Mouse (Mus musculus): Measurements from ENCODE around the gene Snrpc.

Gene Snrpc

DNA sequence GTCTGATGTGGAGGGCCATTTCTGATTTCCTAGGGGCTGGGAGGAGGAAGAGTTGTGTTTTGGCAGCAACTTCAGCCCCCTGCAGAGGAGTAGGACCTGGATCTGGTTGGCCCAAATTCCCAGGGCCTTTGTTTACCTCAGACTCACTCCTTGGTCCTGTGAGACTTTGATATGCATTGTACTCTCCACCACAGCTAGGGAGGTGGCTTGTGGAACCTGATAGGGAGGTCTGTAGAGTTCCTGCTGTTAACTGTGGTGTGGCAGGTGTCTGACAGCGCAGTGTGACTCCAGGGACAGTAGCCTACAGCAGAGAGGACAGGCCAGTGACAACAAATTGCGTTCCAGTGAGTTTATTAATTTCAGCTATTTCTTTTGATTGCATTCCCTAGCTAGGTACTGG is 21.2 kb downstream of the Snrpc start:
- DNase-seq (ENCODE audit: low spot score in 2 of 2), result no peak

DNA sequence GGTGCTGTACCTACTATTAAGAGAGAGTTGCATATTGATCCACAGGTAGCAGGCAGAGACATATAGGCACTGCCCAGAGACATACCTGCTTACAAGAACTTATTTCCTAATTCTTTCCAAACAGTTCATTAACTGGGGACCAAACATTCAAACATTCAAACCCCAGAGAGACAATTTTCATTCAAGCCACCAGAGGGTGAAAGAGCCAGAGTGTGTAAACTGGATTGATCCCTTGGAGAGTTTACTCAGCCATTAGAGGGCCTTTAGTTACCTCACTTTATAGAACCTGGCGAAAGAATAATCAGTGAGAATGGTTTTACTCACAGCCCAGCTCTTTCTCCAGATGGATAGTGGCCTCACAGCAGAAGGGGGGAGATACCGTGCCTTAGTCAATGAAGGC is 27.5 kb downstream of the Snrpc start:
- DNase-seq (ENCODE audit: low spot score in 2 of 2), result no peak

DNA sequence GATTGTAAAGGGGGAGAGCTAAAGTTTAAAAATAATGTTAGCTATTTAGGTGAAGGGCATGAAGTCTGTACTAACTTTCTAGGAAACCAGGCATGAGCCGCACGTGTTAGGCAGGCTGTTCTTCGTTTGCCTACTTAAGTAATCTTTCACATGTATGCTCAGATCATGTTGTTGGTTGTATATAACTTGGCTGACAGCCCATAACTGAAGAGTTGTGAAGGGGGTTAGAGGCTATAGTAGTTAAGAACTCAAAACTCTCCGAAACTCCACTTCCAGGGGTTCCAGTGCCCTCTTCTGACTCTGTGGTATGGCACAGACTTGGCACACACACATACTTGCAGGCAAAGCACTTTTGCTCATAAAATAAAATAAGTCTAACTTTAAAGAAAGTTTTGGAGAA is 28.8 kb downstream of the Snrpc start:
- DNase-seq (ENCODE audit: low spot score in 2 of 2), result no peak

DNA sequence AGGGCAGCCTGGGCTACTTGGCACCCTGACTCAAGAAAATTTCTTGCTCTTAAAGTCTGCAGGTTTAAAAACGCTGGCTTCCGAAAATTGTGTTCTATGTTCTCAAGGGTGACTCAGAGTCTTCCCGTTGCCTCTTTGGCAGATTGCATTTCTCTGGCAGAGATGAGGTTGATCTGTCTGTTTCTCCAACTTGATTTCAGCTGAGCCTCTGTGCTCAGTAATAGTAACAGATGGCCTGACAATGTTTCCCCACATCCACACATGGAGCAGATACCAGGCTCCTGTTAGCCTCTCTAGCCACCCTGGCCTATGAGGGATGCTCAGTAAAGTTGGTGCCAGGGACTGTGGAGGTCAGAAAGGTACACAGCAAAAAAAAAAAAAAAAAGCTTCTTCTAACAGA is 33.9 kb downstream of the Snrpc start:
- DNase-seq (ENCODE audit: low spot score in 2 of 2), result no peak

DNA sequence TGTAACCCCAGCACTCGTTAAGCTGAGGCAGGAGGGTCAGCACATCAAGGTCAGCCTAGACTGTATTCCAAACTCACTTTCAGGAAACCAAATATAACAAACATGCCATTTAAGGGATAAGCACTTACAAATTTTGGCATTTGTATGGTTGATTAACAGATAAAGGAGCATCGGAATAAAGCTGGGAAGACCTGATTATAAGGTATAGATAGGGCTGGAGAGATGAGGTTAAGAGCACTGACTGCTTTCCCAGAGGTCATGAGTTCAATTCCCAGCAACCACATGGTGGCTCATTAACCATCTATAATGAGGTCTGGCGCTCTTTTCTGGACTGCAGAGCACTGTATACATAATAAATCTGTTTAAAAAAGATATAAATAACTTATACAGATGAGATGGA is 35.6 kb downstream of the Snrpc start:
- no peak for DNase-seq (ENCODE audit: low spot score in 2 of 2)

DNA sequence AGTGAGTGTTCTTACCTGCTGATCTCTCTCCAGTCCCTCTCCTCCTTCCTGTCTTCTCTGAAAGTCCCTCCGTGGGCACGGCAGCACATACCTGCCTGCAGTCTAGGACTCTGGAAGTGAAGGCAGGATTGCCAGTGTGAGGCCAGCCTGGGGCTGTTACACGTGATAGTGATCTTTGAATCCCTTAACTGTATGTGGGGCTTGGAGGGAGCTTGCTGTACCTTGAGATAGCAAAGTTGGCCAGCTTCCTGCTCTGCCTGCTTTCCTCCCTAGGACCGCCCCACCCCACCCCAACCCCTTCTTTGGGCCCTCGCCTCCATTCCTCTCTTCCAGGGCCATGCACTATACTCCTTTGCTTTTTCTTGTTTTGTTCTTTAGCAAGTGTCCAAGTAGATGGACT is 36.6 kb downstream of the Snrpc start:
- DNase-seq (ENCODE audit: low spot score in 2 of 2), result no peak

DNA sequence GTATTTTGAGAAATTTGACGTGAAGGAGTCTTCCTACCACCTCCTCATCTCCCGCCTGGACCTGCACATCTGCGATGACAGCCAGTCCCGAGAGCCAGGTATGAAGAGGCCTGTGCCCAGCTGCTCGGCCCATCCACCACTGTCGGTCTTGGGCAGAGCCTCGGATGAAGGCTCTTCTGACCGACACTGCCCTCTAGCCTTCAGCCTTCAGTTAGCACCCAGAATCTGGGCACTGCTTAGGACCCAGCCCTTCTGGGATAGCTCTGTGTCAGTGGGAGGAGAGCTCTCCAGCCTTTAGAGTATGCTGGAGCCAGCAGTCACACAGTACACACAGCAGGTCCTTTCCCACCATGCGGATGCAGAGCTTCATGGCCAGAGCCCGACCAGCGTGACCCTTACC is 43.6 kb downstream of the Snrpc start:
- no peak for DNase-seq (ENCODE audit: low spot score in 2 of 2)

DNA sequence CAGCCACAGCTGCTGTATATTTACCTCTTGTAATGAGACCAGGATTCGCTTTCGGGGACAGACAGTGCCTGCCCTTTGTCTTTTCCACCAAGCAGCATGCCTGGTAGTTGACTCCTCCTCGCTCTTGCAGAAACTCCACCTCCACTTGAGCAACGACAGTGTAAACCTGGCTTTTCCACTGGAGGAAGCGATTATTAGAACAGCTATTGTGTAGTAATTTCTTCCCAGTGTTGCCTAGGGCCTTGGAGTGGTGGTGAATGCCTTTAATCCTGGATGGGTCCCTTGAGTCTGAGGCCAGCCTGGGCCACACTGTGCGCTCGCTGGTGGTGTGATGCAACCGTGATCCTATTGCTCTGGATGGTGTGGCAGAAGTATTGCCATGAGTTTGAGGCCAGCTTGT is 45.2 kb downstream of the Snrpc start:
- DNase-seq (ENCODE audit: low spot score in 2 of 2), result no peak

DNA sequence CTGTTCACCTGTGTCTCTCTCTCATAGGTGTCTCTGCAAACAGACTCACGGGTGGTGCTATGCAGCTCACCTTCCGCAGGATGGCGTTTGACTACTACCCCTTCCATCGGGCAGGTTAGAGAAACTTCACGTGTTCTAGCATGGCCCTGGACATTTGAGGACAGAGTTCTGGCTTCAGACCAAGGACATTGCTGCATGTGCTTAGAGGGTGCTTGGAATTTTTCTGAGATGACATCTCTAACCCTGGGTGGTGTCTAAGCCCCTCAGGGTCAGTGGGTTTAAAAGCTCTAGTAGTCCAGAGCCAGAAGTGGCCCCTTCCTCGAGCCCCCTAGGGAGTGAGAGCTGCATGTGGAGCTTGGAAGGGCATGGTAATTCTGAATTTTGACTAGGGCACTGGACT is 46.0 kb downstream of the Snrpc start:
- no peak for DNase-seq (ENCODE audit: low spot score in 2 of 2)

DNA sequence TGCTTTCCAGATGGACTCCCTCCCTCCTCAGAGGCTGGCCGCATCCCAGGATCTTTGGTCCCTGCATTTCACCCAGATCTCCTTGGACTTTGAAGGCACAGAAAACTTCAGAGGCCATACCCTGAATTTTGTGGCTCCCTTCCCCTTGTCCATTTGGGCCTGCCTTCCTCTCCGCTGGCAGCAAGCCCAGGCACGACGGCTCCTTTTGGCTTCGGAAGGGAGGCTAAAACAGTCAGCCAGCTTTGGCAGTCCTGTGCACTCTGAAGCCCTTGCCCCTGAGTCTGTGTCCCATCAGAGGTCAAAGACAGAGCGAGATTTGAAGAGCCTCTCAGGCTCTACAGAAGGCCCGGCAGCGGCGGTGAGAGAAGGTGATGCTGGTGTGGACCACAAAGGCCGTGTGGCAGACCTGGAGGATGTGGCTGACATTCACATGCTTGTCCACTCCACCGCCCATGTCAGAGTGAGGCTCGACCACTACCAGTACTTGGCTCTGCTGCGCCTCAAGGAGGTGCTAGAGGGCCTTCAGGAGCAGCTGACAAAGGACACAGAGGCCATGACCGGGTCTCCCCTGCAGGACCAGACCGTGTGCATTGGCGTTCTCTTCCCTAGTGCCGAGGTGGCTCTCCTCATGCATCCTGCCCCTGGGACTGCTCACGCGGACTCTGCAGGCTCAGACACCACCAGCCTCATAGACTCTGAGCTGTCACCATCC is 48.7 kb downstream of the Snrpc start:
- no peak for DNase-seq (ENCODE audit: low spot score in 2 of 2)
